Mouse (Mus musculus): Measurements from ENCODE around the gene Tbx3. TPM values are rescaled to one million over a fixed set of nuclear protein-coding genes. Genes with fewer than 3 reads are reported as not detected.

Gene Tbx3
- polyA plus RNA-seq, 1 experiment from 2014 or later = 30.6 TPM

DNA sequence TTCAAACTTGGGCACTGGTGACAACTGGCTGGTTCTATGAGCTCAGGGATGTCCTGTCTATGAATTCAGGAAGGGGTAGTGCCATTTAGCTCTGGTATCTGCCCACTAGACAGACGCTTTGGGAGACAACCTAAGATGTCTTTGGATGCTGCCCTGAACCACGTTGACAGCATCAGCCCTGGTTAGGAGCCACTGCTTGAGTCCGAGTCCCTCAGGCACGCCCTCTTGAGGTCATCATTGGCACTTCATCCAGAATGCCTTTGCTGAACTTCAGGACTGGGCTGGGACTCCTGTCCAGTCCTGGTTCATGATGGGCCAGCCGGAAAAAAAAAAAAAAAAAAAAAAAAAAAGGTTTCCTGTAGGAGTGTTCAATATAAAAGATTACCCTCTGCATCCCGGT, 22.0 kb downstream of the Tbx3 start:
- Histone ChIP-seq H3K4me3 (ENCODE audit: low read depth, low read length) (no peak overlapping the region), H3K4me2 (replicated peaks; ENCODE audit: low read depth) (no peak overlapping the region), H3K27ac (ENCODE audit: low read depth, low read length) (no peak overlapping the region), H3K9me3 (ENCODE audit: control insufficient read depth) (no peaks in the 10 kb centered on the region), H3K36me3 (ENCODE audit: control insufficient read depth, insufficient read depth) (no peaks in the 10 kb centered on the region), H3K9ac (ENCODE audit: low read depth, low read length) (no peak overlapping the region), H3K4me1 (replicated peaks; ENCODE audit: control insufficient read depth, insufficient read depth, low read length) (no peaks in the 10 kb centered on the region), H3K27me3 (replicated peaks; ENCODE audit: control insufficient read depth, insufficient read depth, low read length) (peaks cover 7% of the 10 kb centered on the region)
- TF ChIP-seq CTCF (IDR thresholded peaks at IDR 0.05; ENCODE audit: low read depth) = peak; percentile 57
- WGBS = 44% methylated on average over 6 of the region's 6 CpGs
- ATAC-seq = no peak

DNA sequence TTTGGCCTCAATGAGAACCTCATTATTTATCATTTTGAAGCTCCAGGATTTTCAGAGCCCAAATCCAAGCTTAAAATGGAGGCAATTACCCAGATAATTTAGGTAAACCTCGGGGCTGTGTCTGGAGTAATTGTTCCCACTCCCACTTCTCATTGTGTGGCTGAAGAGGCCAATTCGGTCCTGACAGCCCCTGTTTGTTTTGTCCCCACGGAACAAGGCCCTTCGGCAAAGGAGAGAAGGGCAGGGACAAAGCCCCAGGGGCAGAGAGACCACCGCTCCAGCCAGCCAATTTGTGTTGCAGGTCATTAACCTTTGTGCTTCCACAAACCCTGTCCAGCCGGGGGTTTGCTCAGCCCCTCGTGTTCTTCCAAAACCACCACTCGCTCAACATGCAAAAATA, 24.4 kb downstream of the Tbx3 start:
- no peaks in the 10 kb centered on the region for H3K27me3 ChIP-seq (replicated peaks; ENCODE audit: control insufficient read depth, insufficient read depth, low read length)
- no peaks in the 10 kb centered on the region for H3K9me3 ChIP-seq (ENCODE audit: control insufficient read depth)
- no peaks in the 10 kb centered on the region for H3K4me1 ChIP-seq (replicated peaks; ENCODE audit: control insufficient read depth, insufficient read depth, low read length)
- ATAC-seq = no peak
- no peaks in the 10 kb centered on the region for H3K36me3 ChIP-seq (ENCODE audit: control insufficient read depth, insufficient read depth)
- no peak for TF ChIP-seq CTCF (IDR thresholded peaks at IDR 0.05; ENCODE audit: low read depth)
- no peak overlapping the region for H3K4me2 ChIP-seq (replicated peaks; ENCODE audit: low read depth)
- H3K9ac ChIP-seq (ENCODE audit: low read depth, low read length) = no peak overlapping the region
- no peak overlapping the region for H3K27ac ChIP-seq (ENCODE audit: low read depth, low read length)
- WGBS = 49% methylated on average over 8 of the region's 8 CpGs
- no peak overlapping the region for H3K4me3 ChIP-seq (ENCODE audit: low read depth, low read length)

DNA sequence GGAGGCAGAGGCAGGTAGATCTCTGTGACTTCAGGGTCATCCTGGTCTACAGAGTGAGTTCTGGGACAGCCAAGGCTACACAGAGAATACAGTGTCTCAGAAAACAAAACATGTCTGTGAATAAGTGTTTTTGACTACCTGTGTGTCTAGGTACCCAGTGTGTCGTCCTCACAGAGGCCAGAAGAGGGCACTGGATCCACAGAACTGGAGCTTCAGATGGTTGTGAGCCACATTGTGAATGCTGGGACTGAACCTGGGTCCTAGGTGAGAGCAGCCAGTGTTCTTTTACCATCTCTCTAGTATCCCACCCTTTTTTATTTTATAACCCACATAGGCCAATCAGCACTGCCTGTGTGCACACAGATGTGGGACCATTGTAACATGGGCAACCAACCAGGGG, 32.6 kb downstream of the Tbx3 start:
- no peak for ATAC-seq
- peaks cover 24% of the 10 kb centered on the region for H3K27me3 ChIP-seq (replicated peaks; ENCODE audit: control insufficient read depth, insufficient read depth, low read length)
- no peak overlapping the region for H3K4me3 ChIP-seq (ENCODE audit: low read depth, low read length)
- no peak overlapping the region for H3K27ac ChIP-seq (ENCODE audit: low read depth, low read length)
- no peaks in the 10 kb centered on the region for H3K9me3 ChIP-seq (ENCODE audit: control insufficient read depth)
- H3K4me2 ChIP-seq (replicated peaks; ENCODE audit: low read depth) = no peak overlapping the region
- H3K36me3 ChIP-seq (ENCODE audit: control insufficient read depth, insufficient read depth) = no peaks in the 10 kb centered on the region
- H3K9ac ChIP-seq (ENCODE audit: low read depth, low read length) = no peak overlapping the region
- 84% methylated on average over 1 of the region's 1 CpGs for WGBS
- H3K4me1 ChIP-seq (replicated peaks; ENCODE audit: control insufficient read depth, insufficient read depth, low read length) = no peaks in the 10 kb centered on the region
- peak; percentile 24; the same call in 1 of the 2 replicates for TF ChIP-seq CTCF (IDR thresholded peaks at IDR 0.05; ENCODE audit: low read depth)

DNA sequence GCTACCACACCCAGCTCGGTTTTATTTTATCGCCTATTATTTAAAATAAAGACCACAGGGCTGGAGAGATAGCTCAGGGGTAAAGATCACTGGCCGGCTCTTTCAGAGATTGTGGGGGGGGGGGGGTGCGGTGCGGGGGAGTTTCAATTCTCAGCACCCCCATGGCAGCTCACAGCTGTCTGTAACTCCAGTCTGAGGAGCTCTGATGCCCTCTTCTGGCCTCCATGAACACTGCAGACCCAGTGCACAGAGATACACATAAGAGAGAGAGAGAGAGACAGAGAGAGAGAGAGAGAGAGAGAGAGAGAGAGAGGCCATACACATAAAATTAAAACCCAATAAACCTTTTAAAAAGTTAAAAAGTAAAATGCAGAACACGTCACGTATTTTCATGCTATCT, 34.4 kb downstream of the Tbx3 start:
- H3K4me3 ChIP-seq (ENCODE audit: low read depth, low read length) = no peak overlapping the region
- H3K36me3 ChIP-seq (ENCODE audit: control insufficient read depth, insufficient read depth) = no peaks in the 10 kb centered on the region
- no peaks in the 10 kb centered on the region for H3K9me3 ChIP-seq (ENCODE audit: control insufficient read depth)
- no peaks in the 10 kb centered on the region for H3K4me1 ChIP-seq (replicated peaks; ENCODE audit: control insufficient read depth, insufficient read depth, low read length)
- peaks cover 30% of the 10 kb centered on the region for H3K27me3 ChIP-seq (replicated peaks; ENCODE audit: control insufficient read depth, insufficient read depth, low read length)
- TF ChIP-seq CTCF (IDR thresholded peaks at IDR 0.05; ENCODE audit: low read depth) = peak; percentile 33
- no peak overlapping the region for H3K4me2 ChIP-seq (replicated peaks; ENCODE audit: low read depth)
- 63% methylated on average over 7 of the region's 7 CpGs for WGBS
- H3K27ac ChIP-seq (ENCODE audit: low read depth, low read length) = no peak overlapping the region
- no peak overlapping the region for H3K9ac ChIP-seq (ENCODE audit: low read depth, low read length)
- ATAC-seq = no peak

DNA sequence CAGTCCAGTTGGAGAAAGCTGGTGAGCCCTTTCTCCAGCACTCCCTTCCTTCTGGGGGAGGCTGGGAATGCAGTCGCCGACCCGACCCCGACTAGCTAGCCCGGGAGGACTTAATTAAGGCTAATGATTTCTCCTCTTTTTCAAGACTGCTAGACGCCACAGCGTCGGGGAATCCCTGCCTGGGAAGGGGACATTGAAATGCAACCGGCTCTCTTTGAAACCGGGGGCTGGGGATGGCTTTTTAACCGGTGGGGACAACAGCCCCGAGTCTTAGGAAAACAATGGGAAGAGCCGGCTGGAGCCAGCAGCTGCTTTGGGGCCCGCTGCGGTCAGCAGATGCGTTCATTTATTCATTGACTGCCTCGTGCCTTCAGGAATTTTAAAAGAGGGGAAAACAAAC, 36.0 kb downstream of the Tbx3 start:
- H3K27me3 ChIP-seq (replicated peaks; ENCODE audit: control insufficient read depth, insufficient read depth, low read length) = peaks cover 30% of the 10 kb centered on the region
- ATAC-seq = no peak
- H3K36me3 ChIP-seq (ENCODE audit: control insufficient read depth, insufficient read depth) = no peaks in the 10 kb centered on the region
- no peaks in the 10 kb centered on the region for H3K9me3 ChIP-seq (ENCODE audit: control insufficient read depth)
- WGBS = 2% methylated on average over 17 of the region's 17 CpGs
- H3K4me2 ChIP-seq (replicated peaks; ENCODE audit: low read depth) = 0 out of 2 replicates have a peak overlapping the region, but pooled peaks have one; percentile 21
- H3K27ac ChIP-seq (ENCODE audit: low read depth, low read length) = no peak overlapping the region
- H3K4me1 ChIP-seq (replicated peaks; ENCODE audit: control insufficient read depth, insufficient read depth, low read length) = no peaks in the 10 kb centered on the region
- no peak overlapping the region; the same call in 1 of the 2 replicates for H3K4me3 ChIP-seq (ENCODE audit: low read depth, low read length)
- TF ChIP-seq CTCF (IDR thresholded peaks at IDR 0.05; ENCODE audit: low read depth) = no peak
- no peak overlapping the region; the same call in 1 of the 2 replicates for H3K9ac ChIP-seq (ENCODE audit: low read depth, low read length)

DNA sequence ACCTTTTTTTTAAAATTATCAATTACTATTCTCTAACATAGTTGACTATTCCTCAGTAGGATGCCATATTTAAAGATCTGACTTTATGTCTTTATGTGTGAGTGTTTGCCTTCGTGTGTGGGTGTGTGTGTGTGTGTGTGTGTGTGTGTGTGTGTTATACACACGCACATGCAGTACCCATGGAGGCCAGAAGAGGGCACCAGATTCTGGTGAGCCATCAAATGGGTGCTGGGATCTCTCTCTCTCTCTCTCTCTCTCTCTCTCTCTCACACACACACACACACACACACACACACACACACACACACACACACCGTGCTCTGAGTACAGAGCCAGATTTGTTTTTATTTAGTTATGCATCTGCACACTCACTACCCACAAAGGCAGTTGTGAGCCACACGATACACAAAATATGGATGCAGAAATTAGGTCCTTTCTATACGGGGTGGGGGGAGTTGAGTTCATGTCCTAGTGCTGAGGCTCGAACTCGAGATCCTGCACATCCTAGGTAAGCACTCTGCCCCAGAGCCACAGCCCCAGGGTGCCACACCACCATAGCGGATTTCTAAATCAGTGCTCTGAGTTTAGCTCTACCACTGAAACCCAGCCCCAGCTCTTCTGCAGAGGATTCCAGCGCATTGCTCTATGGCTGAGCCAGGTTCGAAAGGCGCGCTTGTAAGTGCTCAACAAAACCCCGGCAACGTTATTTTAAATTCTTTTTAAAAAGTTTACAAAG, 38.5 kb downstream of the Tbx3 start:
- H3K27ac ChIP-seq (ENCODE audit: low read depth, low read length) = no peak overlapping the region
- peak; percentile 42 for TF ChIP-seq CTCF (IDR thresholded peaks at IDR 0.05; ENCODE audit: low read depth)
- H3K9me3 ChIP-seq (ENCODE audit: control insufficient read depth) = no peaks in the 10 kb centered on the region
- peaks cover 3% of the 10 kb centered on the region; the same call in 1 of the 2 replicates for H3K4me1 ChIP-seq (replicated peaks; ENCODE audit: control insufficient read depth, insufficient read depth, low read length)
- no peak overlapping the region for H3K9ac ChIP-seq (ENCODE audit: low read depth, low read length)
- H3K36me3 ChIP-seq (ENCODE audit: control insufficient read depth, insufficient read depth) = no peaks in the 10 kb centered on the region
- no peak for ATAC-seq
- 90% methylated on average over 14 of the region's 14 CpGs for WGBS
- peaks cover 26% of the 10 kb centered on the region for H3K27me3 ChIP-seq (replicated peaks; ENCODE audit: control insufficient read depth, insufficient read depth, low read length)
- H3K4me3 ChIP-seq (ENCODE audit: low read depth, low read length) = no peak overlapping the region
- no peak overlapping the region for H3K4me2 ChIP-seq (replicated peaks; ENCODE audit: low read depth)
